Mouse (Mus musculus) liver, embryonic 15.5 days (tissue): Measurements from ENCODE around the gene Npas3. TPM values are rescaled to one million over a fixed set of nuclear protein-coding genes. Genes with fewer than 3 reads are reported as not detected.

Experiments used
- ATAC-seq: fragments of 200-750 bp; cut with Nextera tagmentation; 2 replicates; pipeline ENCODE4 v1.8.0; 2017; ENCODE audit warnings: moderate number of reproducible peaks, mild to moderate bottlenecking, moderate library complexity; ENCODE audit not compliant: insufficient read depth
- H3K27ac ChIP-seq: fragments of 300-500 bp; sonication (generic); replicated peaks from 2 replicates; pipeline ENCODE4 v1.5.1; 2015; ENCODE audit warnings: mild to moderate bottlenecking, inconsistent platforms
- H3K27me3 ChIP-seq: fragments of 300-500 bp; sonication (generic); 2 replicates; pipeline ENCODE4 v1.6.1; 2015; ENCODE audit warnings: mild to moderate bottlenecking, inconsistent platforms
- H3K36me3 ChIP-seq: fragments of 300-500 bp; sonication (generic); replicated peaks from 2 replicates; pipeline ENCODE4 v1.6.1; 2015; ENCODE audit warnings: moderate library complexity, mild to moderate bottlenecking, inconsistent platforms
- H3K4me1 ChIP-seq: fragments of 300-500 bp; sonication (generic); replicated peaks from 2 replicates; pipeline ENCODE4 v1.6.1; 2015; ENCODE audit warnings: inconsistent platforms
- H3K4me2 ChIP-seq: fragments of 300-500 bp; sonication (generic); 2 replicates; pipeline ENCODE4 v1.6.1; 2015; ENCODE audit warnings: moderate library complexity, mild to moderate bottlenecking, inconsistent platforms
- H3K4me3 ChIP-seq: fragments of 300-500 bp; sonication (generic); replicated peaks from 2 replicates; pipeline ENCODE4 v1.5.1; 2015; ENCODE audit warnings: mild to moderate bottlenecking, inconsistent platforms
- H3K9ac ChIP-seq: fragments of 300-500 bp; sonication (generic); 2 replicates; pipeline ENCODE4 v1.6.1; 2015; ENCODE audit warnings: moderate library complexity, mild to moderate bottlenecking, inconsistent platforms
- H3K9me3 ChIP-seq: fragments of 300-500 bp; sonication (generic); replicated peaks from 2 replicates; pipeline ENCODE4 v1.6.1; 2016; ENCODE audit warnings: inconsistent platforms
- WGBS: fragments of 180-500 bp; shearing (Covaris S2); methylation state at CpG from one replicate; pipeline ENCODE4 v1.1.7; 2015; ENCODE audit warnings: mixed read lengths; ENCODE audit not compliant: insufficient replicate concordance; 5-methylcytosine and 5-hydroxymethylcytosine counted together
- polyA plus RNA-seq: library from polyadenylated mRNA; unstranded; fragments of >200 nt; fragmentation: Nextera tagmentation; extraction: Ambion mirVana; gene quantifications from 2 replicates; pipeline ENCODE4 v1.2.1, GENCODE M21; 2015

Npas3 gene
- polyA plus RNA-seq, 1 experiment from 2014 or later = 0.33 TPM

DNA sequence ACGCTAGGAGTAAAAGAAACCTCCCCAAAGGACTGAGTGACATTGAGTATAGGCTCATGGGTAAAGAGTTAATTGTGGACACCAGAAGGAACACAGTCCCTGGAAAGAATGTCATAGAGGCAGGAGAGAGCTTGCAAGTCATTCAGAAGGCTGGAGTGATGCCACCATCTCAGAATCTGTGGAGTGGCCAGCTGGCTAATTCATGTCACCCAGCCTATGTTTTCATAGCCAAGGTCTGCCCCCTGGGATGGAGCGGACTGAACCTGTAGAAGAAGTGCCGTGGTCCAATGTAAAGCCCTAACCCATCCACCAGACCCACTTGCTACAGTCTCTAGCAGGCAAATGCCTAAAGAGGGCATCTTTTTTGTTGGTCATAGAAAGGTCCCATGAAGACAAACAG lies 832.5 kb downstream of the Npas3 start:
- ATAC-seq = no peak
- Histone ChIP-seq H3K9me3 (no peaks in the 10 kb centered on the region), H3K4me1 (no peaks in the 10 kb centered on the region), H3K4me3 (no peak overlapping the region), H3K9ac (no peak overlapping the region), H3K4me2 (no peak overlapping the region), H3K27ac (no peak overlapping the region), H3K27me3 (no peaks in the 10 kb centered on the region), H3K36me3 (no peaks in the 10 kb centered on the region)
- 64% methylated on average over 3 of the region's 3 CpGs for WGBS

- H3K4me3 ChIP-seq = no peak overlapping the region
- WGBS = 57% methylated on average over 8 of the region's 8 CpGs
- no peak overlapping the region for H3K27ac ChIP-seq
- H3K4me2 ChIP-seq = no peak overlapping the region
- no peak for ATAC-seq
- H3K36me3 ChIP-seq = no peaks in the 10 kb centered on the region
- H3K9ac ChIP-seq = no peak overlapping the region
- no peaks in the 10 kb centered on the region for H3K9me3 ChIP-seq
- H3K4me1 ChIP-seq = no peaks in the 10 kb centered on the region
- H3K27me3 ChIP-seq = no peaks in the 10 kb centered on the region
Observed at GRCm38 (mm10) chr12:54093729-54094128, 845.3 kb downstream of the Npas3 start.

GRCm38 (mm10) chr12:54096492-54096891 lies 848.0 kb downstream of the Npas3 start:
- 39% methylated on average over 2 of the region's 2 CpGs for WGBS
- no peak overlapping the region for H3K9ac ChIP-seq
- no peak overlapping the region for H3K4me3 ChIP-seq
- H3K27me3 ChIP-seq = no peaks in the 10 kb centered on the region
- no peak overlapping the region for H3K4me2 ChIP-seq
- H3K4me1 ChIP-seq = no peaks in the 10 kb centered on the region
- H3K9me3 ChIP-seq = no peaks in the 10 kb centered on the region
- no peaks in the 10 kb centered on the region for H3K36me3 ChIP-seq
- no peak for ATAC-seq
- H3K27ac ChIP-seq = no peak overlapping the region

- no peaks in the 10 kb centered on the region for H3K4me1 ChIP-seq
- WGBS = 59% methylated on average over 6 of the region's 6 CpGs
- no peaks in the 10 kb centered on the region for H3K36me3 ChIP-seq
- H3K4me2 ChIP-seq = no peak overlapping the region
- no peak overlapping the region for H3K4me3 ChIP-seq
- H3K9ac ChIP-seq = no peak overlapping the region
- ATAC-seq = no peak
- no peaks in the 10 kb centered on the region for H3K27me3 ChIP-seq
- H3K27ac ChIP-seq = no peak overlapping the region
- no peaks in the 10 kb centered on the region for H3K9me3 ChIP-seq
Observed at GRCm38 (mm10) chr12:54098136-54098535, 849.7 kb downstream of the Npas3 start.

DNA sequence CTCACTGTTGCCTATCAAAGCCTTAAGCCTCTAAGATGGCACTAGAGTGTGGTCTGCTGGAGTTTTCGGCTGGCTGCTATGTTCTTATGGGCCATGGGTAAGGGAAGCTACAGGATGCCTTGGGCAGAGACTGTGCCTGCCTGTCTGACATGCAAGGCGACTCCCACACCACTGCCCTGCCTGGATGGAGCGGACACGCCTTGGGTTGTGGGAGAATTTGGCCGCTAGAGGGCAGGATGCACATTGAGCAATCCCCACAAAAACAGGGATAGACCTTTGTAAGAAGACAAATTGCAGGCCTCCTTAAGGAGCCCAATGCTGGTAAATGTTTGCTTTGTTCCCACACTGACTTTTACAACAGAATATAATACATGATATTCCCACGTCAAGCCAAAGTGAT lies 850.3 kb downstream of the Npas3 start:
- Histone ChIP-seq H3K27ac (no peak overlapping the region), H3K9ac (no peak overlapping the region), H3K36me3 (no peaks in the 10 kb centered on the region), H3K9me3 (no peaks in the 10 kb centered on the region), H3K4me3 (no peak overlapping the region), H3K27me3 (no peaks in the 10 kb centered on the region), H3K4me2 (no peak overlapping the region), H3K4me1 (no peaks in the 10 kb centered on the region)
- 16% methylated on average over 6 of the region's 6 CpGs for WGBS
- no peak for ATAC-seq

DNA sequence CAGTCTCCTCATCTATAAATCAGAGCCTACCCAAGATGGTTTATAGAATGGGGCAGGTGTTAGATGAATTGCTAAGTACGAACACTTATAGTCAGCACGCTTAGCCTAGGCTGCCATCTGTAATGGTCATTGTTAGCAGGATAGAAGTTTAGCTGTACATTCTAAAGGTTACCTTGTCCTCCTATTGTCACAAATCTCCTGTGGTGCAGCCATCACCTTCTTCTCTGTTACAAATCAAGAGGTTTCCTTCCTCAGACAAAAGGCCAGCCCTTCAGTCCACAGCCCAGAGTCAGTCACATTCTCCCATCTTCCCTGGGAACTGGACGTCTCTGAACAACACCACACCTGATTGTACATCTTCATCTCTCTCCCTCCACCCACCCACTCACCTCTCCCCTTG lies 851.0 kb downstream of the Npas3 start:
- H3K27ac ChIP-seq = no peak overlapping the region
- ATAC-seq = no peak
- no peaks in the 10 kb centered on the region for H3K36me3 ChIP-seq
- H3K9ac ChIP-seq = no peak overlapping the region
- H3K4me3 ChIP-seq = no peak overlapping the region
- WGBS = 72% methylated on average over 3 of the region's 3 CpGs
- H3K4me2 ChIP-seq = no peak overlapping the region
- H3K9me3 ChIP-seq = no peaks in the 10 kb centered on the region
- no peaks in the 10 kb centered on the region for H3K27me3 ChIP-seq
- H3K4me1 ChIP-seq = no peaks in the 10 kb centered on the region

- no peak for ATAC-seq
- no peaks in the 10 kb centered on the region for H3K27me3 ChIP-seq
- H3K9me3 ChIP-seq = no peaks in the 10 kb centered on the region
- H3K4me1 ChIP-seq = no peaks in the 10 kb centered on the region
- no peak overlapping the region for H3K4me3 ChIP-seq
- WGBS = 35% methylated on average over 5 of the region's 5 CpGs
- no peaks in the 10 kb centered on the region for H3K36me3 ChIP-seq
- no peak overlapping the region for H3K9ac ChIP-seq
- H3K4me2 ChIP-seq = no peak overlapping the region
- H3K27ac ChIP-seq = no peak overlapping the region
Observed at GRCm38 (mm10) chr12:54101307-54101870, 852.9 kb downstream of the Npas3 start.

DNA sequence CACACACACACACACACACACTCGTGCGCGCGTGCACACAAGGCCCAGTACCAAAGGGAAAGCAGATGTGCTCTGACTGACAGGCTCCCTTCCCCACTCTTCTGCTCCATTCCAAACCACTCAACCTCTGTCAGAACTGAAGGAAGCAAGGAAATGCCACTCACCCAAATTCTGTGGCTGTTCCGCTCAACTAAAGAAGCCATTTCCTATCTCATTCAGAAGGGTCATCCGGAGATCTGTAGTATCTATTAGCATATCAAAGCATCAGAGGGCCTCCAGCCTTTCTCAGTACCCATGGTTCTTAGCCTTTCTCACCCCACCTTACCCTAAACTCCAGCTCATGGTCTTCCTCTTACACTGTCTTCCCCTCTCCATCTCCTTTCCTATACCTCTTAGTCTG lies 854.0 kb downstream of the Npas3 start:
- Histone ChIP-seq H3K4me3 (no peak overlapping the region), H3K27ac (no peak overlapping the region), H3K9ac (no peak overlapping the region), H3K4me2 (no peak overlapping the region), H3K9me3 (no peaks in the 10 kb centered on the region), H3K27me3 (no peaks in the 10 kb centered on the region), H3K36me3 (no peaks in the 10 kb centered on the region), H3K4me1 (no peaks in the 10 kb centered on the region)
- ATAC-seq = no peak
- 50% methylated on average over 6 of the region's 6 CpGs for WGBS

DNA sequence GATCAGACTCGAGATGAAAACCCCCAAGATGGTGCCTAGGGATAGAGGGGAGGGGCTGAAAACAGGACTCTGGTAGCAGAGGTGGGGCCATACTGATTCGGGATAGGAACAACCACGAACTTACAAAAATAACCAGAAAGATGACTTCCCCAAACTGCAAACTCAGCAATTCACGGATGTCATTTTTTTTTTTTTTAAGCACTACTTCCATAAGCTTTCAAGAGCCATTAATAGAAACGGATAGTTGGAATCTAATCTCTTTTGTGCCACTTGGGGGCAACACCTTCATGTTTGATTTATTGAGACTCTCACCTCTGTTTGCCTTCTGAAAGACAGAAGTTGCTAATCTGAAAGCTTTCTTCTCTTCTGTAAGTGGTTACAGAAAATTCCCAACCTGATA lies 857.1 kb downstream of the Npas3 start:
- no peak for ATAC-seq
- 14% methylated on average over 5 of the region's 5 CpGs for WGBS
- no peak overlapping the region for H3K27ac ChIP-seq
- no peaks in the 10 kb centered on the region for H3K27me3 ChIP-seq
- no peaks in the 10 kb centered on the region for H3K4me1 ChIP-seq
- no peaks in the 10 kb centered on the region for H3K36me3 ChIP-seq
- no peak overlapping the region for H3K4me3 ChIP-seq
- no peak overlapping the region for H3K9ac ChIP-seq
- no peak overlapping the region for H3K4me2 ChIP-seq
- H3K9me3 ChIP-seq = no peaks in the 10 kb centered on the region

DNA sequence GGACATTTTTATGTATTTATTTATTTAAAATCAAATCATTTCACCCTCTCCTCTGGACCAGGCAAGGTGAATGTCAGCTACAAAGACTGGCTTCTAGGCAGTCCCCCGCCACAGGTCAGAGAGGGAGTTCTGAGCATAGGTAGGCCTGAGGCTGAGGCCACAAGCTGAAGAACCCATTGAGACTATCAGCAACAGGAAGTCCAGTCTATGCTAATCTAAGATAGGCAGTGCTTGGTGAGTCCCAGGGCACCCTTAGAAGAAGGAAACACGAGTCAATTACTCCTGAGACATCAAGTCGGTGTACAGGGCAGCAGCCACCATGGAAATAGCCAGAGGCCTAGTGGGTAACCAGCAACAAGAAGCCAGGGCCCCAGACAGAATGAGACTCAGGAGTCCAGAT lies 857.5 kb downstream of the Npas3 start:
- Histone ChIP-seq H3K9me3 (no peaks in the 10 kb centered on the region), H3K27me3 (no peaks in the 10 kb centered on the region), H3K27ac (no peak overlapping the region), H3K36me3 (no peaks in the 10 kb centered on the region), H3K4me3 (no peak overlapping the region), H3K4me1 (no peaks in the 10 kb centered on the region), H3K4me2 (no peak overlapping the region), H3K9ac (no peak overlapping the region)
- 39% methylated on average over 3 of the region's 3 CpGs for WGBS
- ATAC-seq = no peak

DNA sequence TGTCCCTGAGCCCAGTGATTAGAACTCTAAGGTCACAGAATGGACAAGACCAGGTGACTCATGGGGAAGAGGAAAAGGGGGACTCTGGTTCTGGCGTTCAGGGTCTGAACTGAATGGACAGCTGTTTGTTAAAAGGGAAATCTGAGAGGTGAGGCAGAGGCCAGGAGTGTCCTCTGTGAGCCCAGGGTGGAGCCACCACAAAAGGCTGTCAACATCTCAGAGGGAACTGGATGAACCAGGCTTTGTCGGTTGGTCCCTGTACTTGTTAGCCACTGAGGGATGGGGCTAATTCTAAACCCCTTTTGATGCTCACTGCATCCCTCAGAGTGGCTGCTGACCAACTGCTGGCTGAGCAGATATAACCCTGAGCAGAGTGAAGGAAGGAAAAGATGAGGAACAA lies 861.9 kb downstream of the Npas3 start:
- no peaks in the 10 kb centered on the region for H3K27me3 ChIP-seq
- no peaks in the 10 kb centered on the region for H3K36me3 ChIP-seq
- ATAC-seq = no peak
- 38% methylated on average over 2 of the region's 2 CpGs for WGBS
- H3K4me1 ChIP-seq = no peaks in the 10 kb centered on the region
- no peaks in the 10 kb centered on the region for H3K9me3 ChIP-seq
- no peak overlapping the region for H3K4me3 ChIP-seq
- no peak overlapping the region for H3K27ac ChIP-seq
- no peak overlapping the region for H3K4me2 ChIP-seq
- H3K9ac ChIP-seq = no peak overlapping the region

- WGBS = 46% methylated on average over 3 of the region's 3 CpGs
- H3K9ac ChIP-seq = no peak overlapping the region
- H3K27ac ChIP-seq = no peak overlapping the region
- no peak overlapping the region for H3K4me3 ChIP-seq
- H3K9me3 ChIP-seq = no peaks in the 10 kb centered on the region
- H3K4me1 ChIP-seq = no peaks in the 10 kb centered on the region
- H3K27me3 ChIP-seq = no peaks in the 10 kb centered on the region
- H3K36me3 ChIP-seq = no peaks in the 10 kb centered on the region
- ATAC-seq = no peak
- H3K4me2 ChIP-seq = no peak overlapping the region
Observed at GRCm38 (mm10) chr12:54110930-54111329, 862.5 kb downstream of the Npas3 start.
